Mouse (Mus musculus) R1 (cell line): Measurements from ENCODE around the gene Ptger2.

ENCODE experiments used
- DNase-seq: peaks from one replicate; pipeline ENCODE4 v3.0.0-alpha.2; 2018; ENCODE audit warnings: low read depth, low spot score

Gene Ptger2

DNA sequence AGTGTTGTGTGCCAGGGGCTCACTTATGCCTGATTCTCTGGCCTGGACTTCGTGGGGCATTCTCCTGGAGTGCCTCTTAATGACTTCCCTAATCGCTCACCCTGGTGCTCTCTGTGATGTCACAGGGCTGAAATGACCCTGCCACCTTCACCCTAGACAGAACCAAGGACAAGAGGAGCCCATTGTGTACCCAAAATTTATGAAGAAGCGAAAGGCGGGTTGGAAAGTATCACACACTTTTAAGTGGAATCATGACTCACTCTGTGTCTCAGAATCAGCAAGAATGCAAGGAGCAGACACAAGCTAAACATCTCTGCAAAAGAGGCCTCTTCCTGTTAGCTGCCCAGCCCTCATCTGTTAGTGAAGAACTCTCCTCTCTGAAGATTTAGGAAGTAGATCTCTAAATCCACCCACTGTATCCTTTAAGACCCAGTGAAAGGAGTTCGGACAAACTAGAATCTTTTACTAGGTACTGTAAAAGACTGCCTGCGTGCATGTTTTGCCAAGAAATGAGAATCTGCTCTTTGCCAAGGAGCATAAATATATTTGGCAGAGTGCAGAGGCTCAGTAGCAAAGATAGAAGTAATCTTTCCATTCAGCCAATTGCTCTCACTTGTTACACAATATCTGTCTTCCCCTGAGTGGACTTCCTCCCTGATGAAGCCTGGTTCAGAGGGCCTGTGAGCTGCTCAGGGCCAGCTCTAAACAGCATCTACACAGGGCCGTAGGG is 61.9 kb downstream of the Ptger2 start:
- no peak for DNase-seq

DNA sequence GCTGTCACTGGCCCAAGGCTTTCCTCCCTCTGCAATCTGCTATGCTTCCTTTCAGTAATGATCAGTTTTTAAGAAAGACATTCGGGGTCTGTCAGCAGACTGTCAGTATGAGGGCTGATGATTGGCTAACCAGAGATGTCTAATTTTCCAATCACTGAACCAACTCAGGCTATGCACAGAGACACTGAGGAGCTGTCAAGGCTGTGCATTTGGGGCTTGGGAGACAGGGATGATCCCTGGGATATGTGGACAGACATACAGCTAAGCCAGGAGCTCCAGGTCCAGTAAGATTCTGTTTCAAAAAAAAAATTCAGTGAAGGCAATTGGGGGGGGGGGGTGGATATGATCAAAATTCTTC is 62.4 kb downstream of the Ptger2 start:
- DNase-seq, result no peak

DNA sequence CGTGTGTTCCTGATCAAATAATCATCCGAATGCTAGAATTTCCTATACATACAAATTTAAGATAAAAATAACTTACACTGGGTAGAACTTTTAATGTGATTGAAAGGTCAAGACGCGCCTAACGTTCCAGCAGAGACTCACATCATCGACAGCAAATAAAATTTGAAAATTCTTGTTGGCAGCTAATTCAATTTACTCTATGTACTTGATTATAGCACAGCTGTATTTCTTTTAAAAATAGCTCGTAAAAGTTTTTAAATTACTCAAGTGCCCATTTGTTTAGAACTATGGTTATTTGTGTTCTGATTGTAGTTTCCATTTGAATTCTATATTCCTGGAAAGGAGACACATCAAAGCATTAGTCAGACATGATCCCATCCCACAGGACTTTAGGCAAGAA is 63.1 kb downstream of the Ptger2 start:
- no peak for DNase-seq
